Mouse (Mus musculus): ENCODE results near the gene Cdh12. TPM values are rescaled to one million over a fixed set of nuclear protein-coding genes. Genes with fewer than 3 reads are reported as not detected.
"Not testable (repeated sequence)": the region's sequence is repeated elsewhere in the genome, so short reads cannot be mapped to it uniquely, and the experiment has no call there.

The Cdh12 gene
- total RNA-seq, 2 experiments from 2014 or later: not detected

- no peak for DNase-seq
- intact Hi-C loops (cut with DNase I; ENCODE audit: low total_unique reads): no loop called here
These were observed 866.4 kb downstream of the Cdh12 start for GRCm38 (mm10) chr15:21315457-21315856.

- no peak for DNase-seq
- intact Hi-C loops (cut with DNase I; ENCODE audit: low total_unique reads): no loop called here
These were observed 894.8 kb downstream of the Cdh12 start for GRCm38 (mm10) chr15:21343853-21344252.

- DNase-seq: no peak
- intact Hi-C loops (cut with DNase I; ENCODE audit: low total_unique reads): no loop called here
These were observed 895.3 kb downstream of the Cdh12 start for GRCm38 (mm10) chr15:21344323-21344722.

GRCm38 (mm10) chr15:21344749-21345148, 895.7 kb downstream of the Cdh12 start:
- intact Hi-C loops (cut with DNase I; ENCODE audit: low total_unique reads): no loop called here
- no peak for DNase-seq

- no peak for DNase-seq
- intact Hi-C loops (cut with DNase I; ENCODE audit: low total_unique reads): no loop called here
These were observed 906.5 kb downstream of the Cdh12 start for GRCm38 (mm10) chr15:21355356-21356101.

GRCm38 (mm10) chr15:21366366-21366765, 917.3 kb downstream of the Cdh12 start:
- intact Hi-C loops (cut with DNase I; ENCODE audit: low total_unique reads): no loop called here
- no peak for DNase-seq

- DNase-seq: no peak
- intact Hi-C loops (cut with DNase I; ENCODE audit: low total_unique reads): no loop called here
These were observed 926.4 kb downstream of the Cdh12 start for GRCm38 (mm10) chr15:21375460-21375859.

- intact Hi-C loops (cut with DNase I; ENCODE audit: low total_unique reads): no loop called here
- DNase-seq: no peak
These were observed 926.8 kb downstream of the Cdh12 start for GRCm38 (mm10) chr15:21375871-21376270.

- intact Hi-C loops (cut with DNase I; ENCODE audit: low total_unique reads); DNase-seq: not testable (repeated sequence)
These were observed 942.4 kb downstream of the Cdh12 start for GRCm38 (mm10) chr15:21391442-21391841.

- intact Hi-C loops (cut with DNase I; ENCODE audit: low total_unique reads): no loop called here
- no peak for DNase-seq
These were observed 944.0 kb downstream of the Cdh12 start for GRCm38 (mm10) chr15:21393080-21393479.

GRCm38 (mm10) chr15:21405196-21405595, 956.1 kb downstream of the Cdh12 start:
- intact Hi-C loops (cut with DNase I; ENCODE audit: low total_unique reads): no loop called here
- DNase-seq: no peak

GRCm38 (mm10) chr15:21407324-21408044, 958.4 kb downstream of the Cdh12 start:
- no peak for DNase-seq
- intact Hi-C loops (cut with DNase I; ENCODE audit: low total_unique reads): no loop called here

GRCm38 (mm10) chr15:21437347-21437746, 988.3 kb downstream of the Cdh12 start:
- intact Hi-C loops (cut with DNase I; ENCODE audit: low total_unique reads): no loop called here

GRCm38 (mm10) chr15:21437924-21438323, 988.9 kb downstream of the Cdh12 start:
- intact Hi-C loops (cut with DNase I; ENCODE audit: low total_unique reads): no loop called here
- DNase-seq: no peak

More at GRCm38 (mm10) chr15:21437347-21437746, 988.3 kb downstream of the Cdh12 start:
- no peak for DNase-seq

GRCm38 (mm10) chr15:21458098-21458497, 1009.0 kb downstream of the Cdh12 start:
- intact Hi-C loops (cut with DNase I; ENCODE audit: low total_unique reads): no loop called here
- no peak for DNase-seq

GRCm38 (mm10) chr15:21519355-21519869, 1070.3 kb downstream of the Cdh12 start:
- no peak for DNase-seq
- intact Hi-C loops (cut with DNase I; ENCODE audit: low total_unique reads): no loop called here

- DNase-seq: no peak
- intact Hi-C loops (cut with DNase I; ENCODE audit: low total_unique reads): no loop called here
These were observed 1081.7 kb downstream of the Cdh12 start for GRCm38 (mm10) chr15:21530804-21531203.

GRCm38 (mm10) chr15:21536909-21537308, 1087.8 kb downstream of the Cdh12 start:
- DNase-seq: no peak
- intact Hi-C loops (cut with DNase I; ENCODE audit: low total_unique reads): no loop called here

- no peak for DNase-seq
- intact Hi-C loops (cut with DNase I; ENCODE audit: low total_unique reads): no loop called here
These were observed 1095.7 kb downstream of the Cdh12 start for GRCm38 (mm10) chr15:21544786-21545185.

GRCm38 (mm10) chr15:21555981-21556380, 1106.9 kb downstream of the Cdh12 start:
- no peak for DNase-seq
- intact Hi-C loops (cut with DNase I; ENCODE audit: low total_unique reads): no loop called here
